11 mouse cellular contexts compared by ENCODE assay signal in the genomic region with DNA sequence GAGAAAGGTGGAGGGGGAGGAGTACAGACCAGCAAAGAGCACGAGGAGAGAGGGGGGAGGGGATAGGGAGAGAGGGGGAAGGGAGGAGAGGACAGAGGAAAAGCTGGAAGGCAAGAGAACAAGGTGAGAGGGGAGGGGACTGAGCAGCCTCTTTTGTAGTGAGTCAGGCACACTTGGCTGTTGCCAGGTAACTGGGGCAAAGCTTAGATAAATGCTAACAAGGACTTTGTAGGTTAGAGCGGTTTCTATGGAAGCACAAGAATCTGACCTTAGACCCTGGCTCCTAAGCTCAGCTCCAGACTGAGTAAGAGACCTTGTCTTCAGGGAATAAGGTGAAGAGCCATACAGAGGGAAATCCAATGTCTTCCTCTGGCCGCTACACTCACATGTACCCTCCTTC. TPM values are rescaled to one million over a fixed set of nuclear protein-coding genes. Genes with fewer than 3 reads are reported as not detected.
DNase-seq lines count a peak whose midpoint lies in the region; ATAC-seq and TF ChIP-seq lines count a peak whose summit lies in the region.
"Had no signal": no experiment of that assay in that cellular context is flagged by ENCODE, and none has a peak within 500 bp of the region (broad histone marks: within the 10 kb centered on the region; RNA-seq: fewer than 3 reads in every experiment).

No protein-coding gene starts in this region.

- H3K27me3 ChIP-seq in hindbrain, embryonic 10.5 days (ENCODE audit: insufficient read depth, poor library complexity, severe bottlenecking) = no peaks in the 10 kb centered on the region
- no peaks in the 10 kb centered on the region for H3K27me3 ChIP-seq in hindbrain, postnatal 0 days (ENCODE audit: insufficient read depth, low read length)
- H3K27me3 ChIP-seq in hindbrain, embryonic 15.5 days = no peaks in the 10 kb centered on the region
- no peaks in the 10 kb centered on the region for H3K27me3 ChIP-seq in liver, embryonic 16.5 days (ENCODE audit: control insufficient read depth, insufficient read depth, low read depth, low read length)
- H3K27me3 ChIP-seq in stomach, embryonic 15.5 days (replicated peaks) = no peaks in the 10 kb centered on the region
- H3K27me3 ChIP-seq: limb, embryonic 12.5 days had no signal

- TF ChIP-seq CTCF in hindbrain, postnatal 0 days (IDR thresholded peaks at IDR 0.05; ENCODE audit: low read depth) = no peak

- 18% methylated on average over 3 of the region's 3 CpGs for WGBS in hindbrain, embryonic 10.5 days
- WGBS in hindbrain, postnatal 0 days = 20% methylated on average over 3 of the region's 3 CpGs
- 15% methylated on average over 3 of the region's 3 CpGs for WGBS in hindbrain, embryonic 15.5 days
- 36% methylated on average over 3 of the region's 3 CpGs for WGBS in liver, embryonic 16.5 days (ENCODE audit: insufficient replicate concordance)
- 37% methylated on average over 3 of the region's 3 CpGs for WGBS in stomach, embryonic 15.5 days

- ATAC-seq in hindbrain, postnatal 0 days = no peak
- ATAC-seq in hindbrain, embryonic 15.5 days (ENCODE audit: low FRiP score, low read depth) = peak; percentile 75
- peak; percentile 78; the same call in 1 of the 2 replicates for ATAC-seq in liver, embryonic 16.5 days (ENCODE audit: low read depth)
- peak; percentile 83 for ATAC-seq in stomach, embryonic 15.5 days (ENCODE audit: insufficient read depth, low FRiP score, low read depth)

- peaks cover 5% of the 10 kb centered on the region; the same call in 1 of the 2 replicates for H3K4me1 ChIP-seq in hindbrain, embryonic 10.5 days (replicated peaks)
- no peaks in the 10 kb centered on the region for H3K4me1 ChIP-seq in hindbrain, postnatal 0 days (ENCODE audit: insufficient read depth, low read length)
- no peaks in the 10 kb centered on the region for H3K4me1 ChIP-seq in hindbrain, embryonic 15.5 days (replicated peaks)
- H3K4me1 ChIP-seq in liver, embryonic 16.5 days (ENCODE audit: control insufficient read depth, low read depth, low read length) = no peaks in the 10 kb centered on the region
- no peaks in the 10 kb centered on the region for H3K4me1 ChIP-seq in stomach, embryonic 15.5 days
- H3K4me1 ChIP-seq: limb, embryonic 12.5 days had no signal

- peaks cover under 1% of the 10 kb centered on the region; the same call in 1 of the 2 replicates for H3K36me3 ChIP-seq in hindbrain, embryonic 10.5 days
- H3K36me3 ChIP-seq in hindbrain, postnatal 0 days (ENCODE audit: insufficient read depth, low read length) = no peaks in the 10 kb centered on the region
- H3K36me3 ChIP-seq in hindbrain, embryonic 15.5 days = no peaks in the 10 kb centered on the region
- H3K36me3 ChIP-seq in liver, embryonic 16.5 days (ENCODE audit: control insufficient read depth, insufficient read depth) = no peaks in the 10 kb centered on the region
- H3K36me3 ChIP-seq in stomach, embryonic 15.5 days = no peaks in the 10 kb centered on the region

- H3K27ac ChIP-seq in hindbrain, embryonic 10.5 days = no peak overlapping the region
- no peak overlapping the region for H3K27ac ChIP-seq in hindbrain, postnatal 0 days
- H3K27ac ChIP-seq in hindbrain, embryonic 15.5 days (replicated peaks) = no peak overlapping the region
- no peak overlapping the region for H3K27ac ChIP-seq in liver, embryonic 16.5 days (ENCODE audit: low read length)
- no peak overlapping the region for H3K27ac ChIP-seq in stomach, embryonic 15.5 days
- H3K27ac ChIP-seq: limb, embryonic 12.5 days had no signal

- no peaks in the 10 kb centered on the region for H3K9me3 ChIP-seq in hindbrain, embryonic 10.5 days
- H3K9me3 ChIP-seq in hindbrain, postnatal 0 days (ENCODE audit: low read length) = no peaks in the 10 kb centered on the region
- no peaks in the 10 kb centered on the region for H3K9me3 ChIP-seq in hindbrain, embryonic 15.5 days
- no peaks in the 10 kb centered on the region for H3K9me3 ChIP-seq in liver, embryonic 16.5 days (replicated peaks; ENCODE audit: control insufficient read depth, low read length)
- no peaks in the 10 kb centered on the region for H3K9me3 ChIP-seq in stomach, embryonic 15.5 days
- H3K9me3 ChIP-seq: limb, embryonic 12.5 days had no signal

- peak; percentile 41 for DNase-seq in hindbrain, embryonic 10.5 days (ENCODE audit: low spot score)
- no peak for DNase-seq in hindbrain, postnatal 0 days (ENCODE audit: low spot score)
- no peak for DNase-seq in right cerebral cortex, postnatal 4 days
- no peak for DNase-seq in right cerebral cortex, postnatal 10 days (ENCODE audit: low spot score in 2 of 2)
- DNase-seq in frontal cortex, postnatal 36 days (ENCODE audit: low spot score in 2 of 2) = no peak
- DNase-seq: heart, adult 18-20 months had no signal

- H3K4me2 ChIP-seq in hindbrain, postnatal 0 days (ENCODE audit: low read depth, low read length) = no peak overlapping the region
- H3K4me2 ChIP-seq in hindbrain, embryonic 15.5 days = no peak overlapping the region
- H3K4me2 ChIP-seq in liver, embryonic 16.5 days (ENCODE audit: low read depth, low read length) = no peak overlapping the region
- no peak overlapping the region for H3K4me2 ChIP-seq in stomach, embryonic 15.5 days
- H3K4me2 ChIP-seq: limb, embryonic 12.5 days had no signal

- H3K4me3 ChIP-seq in hindbrain, embryonic 10.5 days = no peak overlapping the region
- no peak overlapping the region for H3K4me3 ChIP-seq in hindbrain, postnatal 0 days (ENCODE audit: low read length)
- H3K4me3 ChIP-seq in hindbrain, embryonic 15.5 days = no peak overlapping the region
- H3K4me3 ChIP-seq in liver, embryonic 16.5 days (ENCODE audit: low read depth, low read length) = no peak overlapping the region
- H3K4me3 ChIP-seq in stomach, embryonic 15.5 days (replicated peaks) = no peak overlapping the region
- H3K4me3 ChIP-seq: limb, embryonic 12.5 days had no signal

- H3K9ac ChIP-seq in hindbrain, postnatal 0 days (replicated peaks; ENCODE audit: low read length) = no peak overlapping the region
- H3K9ac ChIP-seq in hindbrain, embryonic 15.5 days = no peak overlapping the region
- no peak overlapping the region for H3K9ac ChIP-seq in liver, embryonic 16.5 days (ENCODE audit: low read depth, low read length)
- no peak overlapping the region for H3K9ac ChIP-seq in stomach, embryonic 15.5 days
- H3K9ac ChIP-seq: limb, embryonic 12.5 days had no signal

RNA-seq across cellular contexts. Expression of a gene that starts 21.7 kb away (rescaled TPM):
- polyA plus RNA-seq in hindbrain, embryonic 10.5 days (2016; fragmentation: Nextera tagmentation; extraction: Ambion mirVana) = 4.9 and 5.6 TPM in 2 replicates
- total RNA-seq in hindbrain, postnatal 0 days (2014; rRNA removed) = 1.4 and 3.3 TPM in 2 replicates
- 1.0 and 2.8 TPM in 2 replicates for polyA plus RNA-seq in hindbrain, postnatal 0 days (2015; fragmentation: Nextera tagmentation; extraction: Ambion mirVana)
- 1.2 and 1.9 TPM in 2 replicates for polyA plus RNA-seq in hindbrain, embryonic 15.5 days (2015; fragmentation: Nextera tagmentation; extraction: Ambion mirVana)
- polyA plus RNA-seq in liver, embryonic 16.5 days (2015; fragmentation: Nextera tagmentation; extraction: Ambion mirVana) = 0.86 and 1.1 TPM in 2 replicates
- polyA plus RNA-seq in stomach, embryonic 15.5 days (2015; fragmentation: Nextera tagmentation; extraction: Ambion mirVana) = 2.9 and 3.9 TPM in 2 replicates
- polyA plus RNA-seq: spleen, adult 2 months had no signal

RNA-seq across cellular contexts. Expression of a gene that starts 51.4 kb away (rescaled TPM):
- polyA plus RNA-seq in hindbrain, embryonic 10.5 days (2016; fragmentation: Nextera tagmentation; extraction: Ambion mirVana) = 19.2 and 22.8 TPM in 2 replicates
- total RNA-seq in hindbrain, postnatal 0 days (2014; rRNA removed) = 10.3 and 14.5 TPM in 2 replicates
- 21.6 and 22.6 TPM in 2 replicates for polyA plus RNA-seq in hindbrain, postnatal 0 days (2015; fragmentation: Nextera tagmentation; extraction: Ambion mirVana)
- 27.5 and 28.2 TPM in 2 replicates for polyA plus RNA-seq in hindbrain, embryonic 15.5 days (2015; fragmentation: Nextera tagmentation; extraction: Ambion mirVana)
- polyA plus RNA-seq in liver, embryonic 16.5 days (2015; fragmentation: Nextera tagmentation; extraction: Ambion mirVana) = 4.1 and 4.3 TPM in 2 replicates
- polyA plus RNA-seq in stomach, embryonic 15.5 days (2015; fragmentation: Nextera tagmentation; extraction: Ambion mirVana) = 19.9 and 22.9 TPM in 2 replicates

RNA-seq across cellular contexts. Expression of a gene that starts 55.0 kb away (rescaled TPM):
- 67.8 and 92.2 TPM in 2 replicates for polyA plus RNA-seq in hindbrain, embryonic 10.5 days (2016; fragmentation: Nextera tagmentation; extraction: Ambion mirVana)
- 94.5 and 109 TPM in 2 replicates for total RNA-seq in hindbrain, postnatal 0 days (2014; rRNA removed)
- polyA plus RNA-seq in hindbrain, postnatal 0 days (2015; fragmentation: Nextera tagmentation; extraction: Ambion mirVana) = 174 and 179 TPM in 2 replicates
- polyA plus RNA-seq in hindbrain, embryonic 15.5 days (2015; fragmentation: Nextera tagmentation; extraction: Ambion mirVana) = 138 and 142 TPM in 2 replicates
- 12.5 and 12.9 TPM in 2 replicates for polyA plus RNA-seq in liver, embryonic 16.5 days (2015; fragmentation: Nextera tagmentation; extraction: Ambion mirVana)
- polyA plus RNA-seq in stomach, embryonic 15.5 days (2015; fragmentation: Nextera tagmentation; extraction: Ambion mirVana) = 34.7 and 38.0 TPM in 2 replicates
